Mouse (Mus musculus): ENCODE results near the gene Kdm2b.

Kdm2b gene

GRCm38 (mm10) chr5:122890396-122890795, 99.2 kb downstream of the Kdm2b start:
- DNase-seq (ENCODE audit: low read depth) = no peak

- no peak for DNase-seq (ENCODE audit: low read depth)
These were observed 100.9 kb downstream of the Kdm2b start for GRCm38 (mm10) chr5:122888612-122889214.

- DNase-seq (ENCODE audit: low read depth) = no peak
These were observed 101.6 kb downstream of the Kdm2b start for GRCm38 (mm10) chr5:122887926-122888611.

- DNase-seq (ENCODE audit: low read depth) = no peak
These were observed 102.6 kb downstream of the Kdm2b start for GRCm38 (mm10) chr5:122887033-122887432.

DNA sequence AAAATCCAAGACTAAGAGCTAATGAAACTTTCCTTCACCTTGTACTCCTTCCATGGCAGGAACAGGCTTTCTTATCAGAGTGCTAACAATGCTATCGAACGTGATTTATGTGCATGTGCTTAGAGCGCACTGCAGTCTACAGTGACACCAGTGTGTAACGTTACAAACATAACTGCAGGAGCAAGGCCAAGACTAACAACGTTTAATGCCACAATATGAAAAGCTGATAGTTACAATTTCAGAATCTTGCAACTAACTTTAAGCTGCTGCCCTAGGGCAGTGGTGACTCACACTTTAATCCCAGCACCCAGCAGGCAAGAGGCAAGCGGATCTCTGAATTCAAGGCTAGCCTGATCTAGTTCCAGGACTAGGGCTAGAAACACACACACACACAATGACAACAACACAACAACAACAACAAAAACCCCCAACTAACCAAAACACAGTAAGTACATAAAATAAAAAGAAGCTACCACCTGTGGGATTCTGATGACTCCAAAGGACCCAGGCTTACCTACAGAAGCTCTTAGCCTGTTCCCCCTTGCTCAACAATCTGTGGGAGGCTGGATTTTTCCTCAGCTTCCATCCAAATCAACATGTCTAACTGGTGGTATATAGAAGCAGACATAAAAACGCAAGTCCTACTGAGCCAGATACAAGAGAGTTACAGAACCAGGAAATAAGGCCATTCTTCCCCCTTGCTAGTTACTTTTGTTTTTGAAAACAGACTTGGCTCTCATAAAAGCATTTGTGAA, 104.9 kb downstream of the Kdm2b start:
- no peak for DNase-seq (ENCODE audit: low read depth)

DNA sequence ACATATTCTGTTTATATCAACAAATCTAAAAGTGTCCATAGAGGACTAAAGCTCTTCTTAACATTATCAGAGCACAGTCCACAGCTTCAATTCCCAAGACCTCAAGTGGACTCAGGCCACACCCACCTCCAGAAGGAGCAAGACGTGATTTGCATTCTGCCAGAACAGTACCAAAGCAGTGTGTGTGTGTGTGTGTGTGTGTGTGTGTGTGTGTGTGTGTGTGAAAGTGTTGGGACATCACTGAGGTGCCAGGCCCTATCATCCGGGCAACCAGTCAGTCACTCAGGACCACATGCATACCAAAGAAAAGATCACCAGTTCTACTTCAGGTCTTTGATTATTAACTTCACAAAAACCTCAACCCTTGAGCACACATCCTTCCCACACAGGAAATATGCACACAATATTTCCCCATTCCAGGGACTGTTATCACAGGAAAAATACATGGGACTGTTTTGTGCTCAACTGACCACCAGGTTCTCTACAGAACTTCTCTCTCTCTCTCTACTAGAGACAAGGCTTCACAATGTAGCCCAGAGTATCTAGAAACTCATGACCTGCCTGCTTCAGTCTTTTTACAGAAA, 105.9 kb downstream of the Kdm2b start:
- no peak for DNase-seq (ENCODE audit: low read depth)

DNA sequence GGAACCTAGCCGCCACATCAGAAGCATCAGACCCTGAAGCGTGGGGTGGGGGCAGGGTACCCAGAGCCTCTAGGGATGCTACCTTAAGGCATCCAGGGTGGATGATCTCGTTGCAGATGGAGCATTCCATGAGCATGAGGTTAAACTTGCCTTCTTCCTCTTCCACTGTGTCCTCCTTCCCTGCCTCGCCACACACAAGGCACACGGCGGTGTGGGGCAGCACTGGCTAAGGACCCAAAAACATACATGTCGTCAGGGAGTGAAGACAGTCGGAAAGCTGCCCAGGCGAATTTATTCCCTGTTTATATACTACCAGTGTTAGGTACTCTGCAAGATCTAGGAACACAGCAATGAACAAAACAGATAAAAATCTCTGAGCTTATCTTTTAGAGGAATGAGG, 106.4 kb downstream of the Kdm2b start:
- DNase-seq (ENCODE audit: low read depth) = no peak

DNA sequence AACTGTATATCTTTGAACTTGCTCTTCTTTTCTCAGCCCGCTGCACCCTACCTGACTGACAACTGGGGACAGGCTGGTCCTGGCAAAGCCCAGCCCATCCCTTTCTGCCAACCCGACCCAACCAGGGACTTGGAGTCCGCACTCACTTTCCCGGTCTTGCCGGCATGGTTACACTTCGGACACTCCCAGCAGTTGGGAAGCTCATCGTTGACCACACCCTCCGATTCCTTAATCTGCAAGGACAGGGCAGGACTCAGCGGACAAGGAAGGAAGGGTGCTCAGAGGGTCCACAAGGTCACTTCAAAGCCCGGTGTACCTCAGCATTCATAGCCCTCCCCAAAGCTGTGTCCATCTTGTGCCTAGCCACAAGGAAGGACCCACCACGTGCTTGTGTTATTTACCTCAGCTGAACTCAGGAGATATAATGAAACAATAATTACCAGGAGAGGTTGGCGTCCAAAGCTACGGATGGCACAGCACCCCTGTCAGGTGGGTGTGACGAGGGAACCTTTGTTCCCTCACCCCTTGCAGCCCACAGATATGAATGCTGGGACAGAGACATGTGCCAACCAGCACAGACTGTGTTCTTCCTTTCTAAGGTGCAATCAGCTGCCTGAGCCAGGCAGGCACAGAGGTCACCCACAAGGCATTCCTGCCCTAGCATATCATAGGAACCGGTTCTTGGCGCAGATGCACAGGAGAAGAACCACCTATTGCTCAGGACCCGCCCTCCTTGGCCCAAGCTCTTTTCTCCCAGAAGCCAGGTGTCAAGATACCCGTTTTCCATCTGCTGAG, 107.2 kb downstream of the Kdm2b start:
- DNase-seq (ENCODE audit: low read depth) = no peak

DNA sequence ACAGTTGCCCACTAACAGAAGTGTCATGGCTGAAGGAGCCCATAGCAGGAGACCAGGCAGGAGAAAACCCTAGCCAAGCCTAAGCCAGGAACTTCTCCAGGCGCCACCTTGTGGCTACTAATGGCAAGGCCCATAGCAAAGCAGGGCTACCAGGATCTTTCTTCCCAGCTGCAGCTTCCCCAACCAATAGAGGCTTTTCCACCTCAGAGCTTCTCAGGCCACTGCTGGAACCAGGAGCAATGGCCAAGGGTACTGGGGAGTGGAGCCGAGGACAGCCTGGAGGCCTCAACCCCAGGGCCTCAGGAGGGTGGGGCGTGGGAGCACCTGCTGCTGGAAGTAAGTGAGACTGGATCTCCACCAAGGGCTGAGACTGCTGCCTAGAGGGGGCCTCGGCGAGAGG, 108.3 kb downstream of the Kdm2b start:
- no peak for DNase-seq (ENCODE audit: low read depth)

GRCm38 (mm10) chr5:122880241-122880980, 109.2 kb downstream of the Kdm2b start:
- DNase-seq (ENCODE audit: low read depth) = no peak

DNA sequence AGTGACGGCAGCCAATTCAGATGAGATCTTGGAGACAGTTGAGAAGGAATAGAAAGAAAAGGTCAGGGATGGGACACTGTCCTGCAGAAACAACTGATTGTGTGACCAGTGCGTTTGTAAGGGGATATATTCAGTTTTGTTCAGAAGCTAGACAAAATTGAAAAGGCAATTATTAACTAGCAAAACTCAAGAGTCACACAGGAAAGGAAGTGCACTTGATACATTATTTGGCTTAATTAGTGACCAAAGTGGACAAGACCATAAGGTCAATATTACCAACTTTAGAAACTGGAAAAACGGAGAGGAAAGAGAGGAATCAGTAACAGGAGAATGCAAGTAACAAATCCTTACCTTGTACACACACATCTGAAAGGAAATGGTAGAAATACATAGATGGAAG, 113.0 kb downstream of the Kdm2b start:
- no peak for DNase-seq (ENCODE audit: low read depth)

DNA sequence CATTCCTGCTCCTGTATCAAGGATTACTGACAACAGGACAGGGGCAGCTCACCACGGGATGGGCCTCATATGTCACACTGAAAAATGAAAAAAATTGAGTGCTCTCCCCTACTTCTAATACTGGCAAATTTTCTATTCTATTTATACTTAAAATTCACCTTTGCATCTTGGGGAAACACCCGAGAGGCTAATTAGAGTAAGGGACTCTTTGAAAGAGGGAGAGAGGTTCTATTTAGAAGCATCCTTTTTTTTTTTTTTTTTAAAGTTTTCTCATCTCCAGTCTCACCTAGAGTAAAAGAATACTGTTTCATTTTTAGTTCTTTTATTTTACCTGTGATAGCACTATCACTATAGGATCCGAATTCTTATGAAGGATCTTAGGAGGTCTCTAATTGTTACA, 115.3 kb downstream of the Kdm2b start:
- DNase-seq (ENCODE audit: low read depth) = no peak

DNA sequence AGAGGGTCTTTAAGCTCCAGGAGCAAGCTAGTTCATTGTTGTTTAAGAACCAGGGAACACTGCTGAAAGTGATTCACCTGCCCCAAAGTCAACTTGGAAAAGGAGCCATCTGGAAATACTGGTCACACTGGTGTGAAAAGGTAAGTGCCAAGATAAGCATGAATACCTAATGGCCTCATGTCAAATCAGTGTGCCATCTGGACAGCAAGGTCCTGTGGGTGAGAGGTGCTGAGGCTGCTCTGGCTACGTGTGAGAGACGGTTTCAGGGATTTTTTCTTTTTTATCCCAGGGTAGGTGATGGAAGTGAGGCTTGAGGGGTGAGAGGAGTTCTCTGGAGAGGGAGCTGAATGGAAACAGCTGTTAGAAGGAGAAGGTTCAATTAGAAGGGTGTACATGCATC, 116.0 kb downstream of the Kdm2b start:
- DNase-seq (ENCODE audit: low read depth) = no peak

- DNase-seq (ENCODE audit: low read depth) = no peak
These were observed 117.0 kb downstream of the Kdm2b start for GRCm38 (mm10) chr5:122872626-122873025.

GRCm38 (mm10) chr5:122863053-122863452, 126.6 kb downstream of the Kdm2b start:
- DNase-seq (ENCODE audit: low read depth) = no peak

DNA sequence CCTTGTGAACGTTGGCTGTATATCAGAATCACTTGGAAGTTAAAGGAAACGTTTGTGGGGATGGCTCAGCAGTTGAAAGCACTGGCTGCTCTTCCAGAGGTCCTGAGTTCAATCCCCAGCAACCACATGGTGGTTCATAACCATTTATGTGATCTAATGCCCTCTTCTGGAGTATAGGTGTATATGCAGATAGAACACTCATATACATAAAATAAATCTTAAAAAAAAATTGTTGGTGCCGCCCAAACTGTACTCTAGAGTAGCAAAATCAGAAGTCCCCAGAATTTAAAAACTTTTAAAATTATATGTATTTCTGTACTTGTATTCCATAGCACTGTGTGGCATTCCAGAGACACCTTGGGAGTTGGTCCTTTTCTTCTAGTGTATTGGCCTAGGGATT, 133.8 kb downstream of the Kdm2b start:
- DNase-seq (ENCODE audit: low read depth) = no peak

DNA sequence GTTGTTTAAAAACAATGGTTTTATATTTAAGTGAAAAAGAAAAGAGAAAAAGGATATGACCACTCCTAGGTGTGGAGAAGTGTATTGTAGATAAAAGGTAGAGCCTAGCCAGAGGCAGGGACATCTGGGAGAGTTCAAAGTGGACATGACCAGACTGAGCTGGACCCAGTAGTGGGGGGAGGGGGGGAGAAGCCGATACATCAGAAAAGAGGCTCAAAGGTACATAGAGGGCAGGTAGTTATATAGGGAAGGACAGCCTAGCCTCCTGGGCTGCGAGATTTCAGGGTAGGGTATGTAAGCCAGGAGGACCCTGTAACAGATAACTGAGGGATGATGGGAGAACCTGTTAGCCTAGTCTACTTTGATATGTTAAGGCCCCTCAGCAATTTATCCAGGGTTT, 137.0 kb downstream of the Kdm2b start:
- DNase-seq (ENCODE audit: low read depth) = no peak

GRCm38 (mm10) chr5:122850319-122851002, 139.2 kb downstream of the Kdm2b start:
- peak; percentile 37 for DNase-seq (ENCODE audit: low read depth)

GRCm38 (mm10) chr5:122849521-122850318, 139.9 kb downstream of the Kdm2b start, which contains the start of gene Rnf34:
Rnf34 (plus strand) TSS chr5:122850048.
- peak; percentile 98 for DNase-seq (ENCODE audit: low read depth)

DNA sequence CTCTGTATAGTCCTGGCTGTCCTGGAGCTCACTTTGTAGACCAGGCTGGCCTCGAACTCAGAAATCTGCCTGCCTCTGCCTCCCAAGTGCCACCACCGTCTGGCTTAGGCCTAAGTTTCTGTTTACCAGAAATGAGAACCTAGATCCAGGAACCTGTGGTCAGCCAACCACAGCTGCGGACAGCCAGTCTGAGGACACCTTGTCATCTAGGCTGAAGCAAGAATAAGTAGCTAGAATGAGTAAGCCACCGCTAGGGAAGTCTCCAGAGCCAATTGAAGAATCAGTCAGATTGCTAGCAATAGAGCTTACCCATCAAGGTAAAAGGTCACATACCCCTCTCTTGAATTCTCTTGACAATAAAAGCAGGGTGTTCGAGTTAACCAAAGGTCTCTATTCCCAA, 145.8 kb downstream of the Kdm2b start:
- no peak for DNase-seq (ENCODE audit: low read depth)
